Mouse (Mus musculus) cerebellum, adult 9-11 months (tissue): ENCODE measurements around the gene Sema5b.

ENCODE experiments used
- DNase-seq: peaks from one replicate; pipeline ENCODE4 v3.0.0; 2022

Gene Sema5b

DNA sequence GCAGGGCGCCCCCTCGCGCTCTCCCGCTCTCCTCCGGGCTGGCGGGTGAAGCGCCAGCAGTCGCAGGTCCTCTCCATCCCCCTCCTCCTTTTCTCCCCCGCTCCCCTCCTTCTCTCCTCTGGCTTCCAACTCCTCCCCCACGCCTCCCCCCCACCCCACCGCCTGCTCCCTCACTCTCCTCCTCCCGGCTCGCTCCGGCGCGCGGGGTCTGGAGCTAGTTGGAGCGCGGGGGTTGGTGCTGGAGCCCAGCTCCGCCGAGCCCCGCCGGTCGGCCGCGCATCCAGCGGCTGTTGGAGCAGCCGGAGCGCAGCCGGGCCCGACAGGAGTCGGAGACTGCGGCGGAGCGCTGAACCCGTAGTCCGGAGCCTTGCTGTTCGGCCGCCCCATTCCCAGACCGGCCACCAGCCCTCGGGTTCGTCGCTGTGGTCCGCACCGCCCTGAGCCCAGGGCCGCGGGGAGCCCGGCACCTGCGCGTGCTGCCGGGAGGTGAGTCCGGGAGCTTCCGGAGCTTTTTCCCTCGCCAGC lies at the start of gene Sema5b:
Gene Sema5b (plus strand): TSS at position 29 of the 525 bp plus-strand sequence.
- peak; percentile 46 for DNase-seq

DNA sequence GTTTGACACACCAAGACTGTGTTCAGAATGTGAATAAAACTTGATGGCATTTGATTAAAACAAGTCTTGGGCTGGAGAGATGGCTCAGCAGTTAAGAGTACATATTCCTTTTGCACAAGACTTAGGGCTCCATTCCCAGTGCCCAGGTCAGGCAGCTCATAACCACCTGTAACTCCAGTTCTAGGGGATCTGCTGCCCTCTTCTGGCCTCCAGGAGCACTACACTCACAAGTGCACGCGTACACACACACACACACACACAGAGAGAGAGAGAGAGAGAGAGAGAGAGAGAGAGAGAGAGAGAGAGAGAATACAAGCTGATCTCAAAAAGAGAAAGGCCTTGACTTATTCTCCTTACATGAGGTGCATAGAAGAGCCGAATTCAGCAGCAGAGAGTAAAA lies 40.6 kb upstream of the Sema5b start:
- DNase-seq: no peak

DNA sequence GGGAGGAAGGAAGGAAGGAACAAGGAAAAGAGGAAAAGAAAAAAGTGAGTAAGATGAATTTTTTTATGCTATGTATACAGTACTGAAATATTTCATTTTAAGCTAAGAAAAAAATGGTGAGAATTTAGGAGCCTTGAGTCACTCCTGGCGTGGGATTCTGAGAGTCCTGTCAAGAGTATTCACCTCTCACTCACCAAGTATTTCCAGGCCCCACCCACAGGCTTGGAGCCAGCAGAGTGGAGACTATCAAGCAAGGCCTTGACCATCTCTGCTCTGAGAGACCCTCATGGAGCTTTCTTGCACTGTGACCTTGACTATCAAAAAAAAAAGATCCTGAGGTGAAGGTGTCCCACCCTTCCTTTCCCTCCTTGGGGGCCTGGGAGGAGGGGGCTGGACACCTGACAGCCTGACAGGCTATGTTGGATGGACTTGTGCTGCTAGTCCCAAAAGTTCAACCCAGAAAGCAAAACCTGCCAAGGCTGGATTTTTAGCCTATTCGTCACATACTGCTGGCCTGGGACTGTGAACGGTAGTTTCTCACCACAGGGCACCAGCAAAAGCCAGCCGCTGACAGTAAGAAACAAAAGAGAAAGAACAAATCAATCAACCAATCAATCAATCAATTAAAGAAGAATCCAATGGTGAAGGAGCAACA lies 39.7 kb upstream of the Sema5b start:
- DNase-seq: no peak

DNA sequence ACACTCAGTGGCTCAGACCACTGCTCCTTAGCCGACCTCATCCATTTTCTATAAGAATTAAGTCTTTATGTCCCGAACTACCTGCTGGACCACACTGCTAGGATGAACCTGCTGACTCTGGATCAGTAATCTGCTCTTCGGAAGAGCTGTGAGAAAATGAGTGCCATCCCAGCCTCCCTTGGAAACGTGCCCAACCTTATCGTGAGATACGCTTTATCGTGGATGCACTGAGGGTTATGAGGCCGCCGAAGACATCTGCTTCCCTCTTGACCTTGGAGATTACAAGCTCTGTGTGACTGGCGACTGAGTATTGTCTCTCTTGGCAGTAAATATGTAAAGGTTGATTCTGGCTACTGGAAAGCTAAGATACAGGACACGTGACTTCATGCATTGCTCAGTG lies 38.5 kb upstream of the Sema5b start:
- DNase-seq: no peak

DNA sequence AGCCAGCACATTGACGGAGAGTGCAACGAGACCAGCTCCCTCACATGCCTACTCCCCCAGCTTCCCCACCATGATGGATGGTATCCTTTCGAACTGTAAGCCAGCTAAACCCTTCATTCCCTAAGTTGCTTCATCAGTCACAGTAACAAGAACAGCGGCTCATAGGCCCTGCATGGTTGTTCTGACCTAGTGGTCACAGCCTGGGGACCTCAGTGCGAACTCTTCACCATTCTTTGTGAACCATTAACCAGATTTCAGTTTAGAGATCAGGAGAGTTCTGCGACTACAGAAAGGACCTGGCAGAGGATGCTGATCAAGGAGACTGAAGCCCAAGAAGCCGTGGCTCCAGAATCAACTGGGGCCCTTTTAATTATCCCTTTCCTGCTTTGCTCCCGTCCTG lies 36.7 kb upstream of the Sema5b start:
- no peak for DNase-seq

DNA sequence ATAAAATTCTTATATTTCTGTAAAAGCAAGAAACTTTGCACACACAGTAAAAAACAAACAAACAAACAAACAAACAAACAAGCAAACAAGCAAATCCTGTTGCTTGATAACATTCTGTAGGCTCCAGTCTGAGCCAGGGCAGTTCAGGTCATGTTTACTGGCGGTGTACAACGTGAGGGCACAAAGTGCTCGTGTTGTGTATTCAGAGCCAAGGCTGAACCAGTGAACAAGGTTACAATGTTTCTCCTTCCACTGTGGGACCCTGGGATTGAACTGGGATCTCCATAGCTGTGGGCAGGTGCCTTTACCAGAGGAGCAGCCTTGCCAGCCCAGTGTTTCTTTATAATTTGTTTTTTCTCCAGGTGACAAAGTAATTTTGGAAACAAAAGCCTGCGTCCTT lies 35.2 kb upstream of the Sema5b start:
- no peak for DNase-seq

DNA sequence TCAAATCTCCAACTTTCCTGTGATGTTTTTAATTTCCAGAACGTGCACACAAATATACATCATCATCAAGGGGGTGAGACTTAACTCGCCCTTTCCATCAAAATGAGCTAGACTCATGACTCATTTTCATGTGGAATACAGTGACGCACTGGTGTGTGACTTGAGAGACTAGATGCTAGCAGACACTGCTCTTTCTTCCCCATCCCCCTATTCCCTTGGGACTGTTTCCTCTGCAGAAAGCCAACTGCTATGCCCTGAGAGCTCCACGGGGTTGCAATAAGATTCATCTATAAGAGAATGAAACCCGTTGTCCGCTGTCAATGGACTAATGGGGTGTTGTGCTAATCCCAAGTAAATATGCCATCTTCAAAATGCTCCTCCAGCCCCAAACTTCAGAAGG lies 32.4 kb upstream of the Sema5b start:
- DNase-seq: no peak

DNA sequence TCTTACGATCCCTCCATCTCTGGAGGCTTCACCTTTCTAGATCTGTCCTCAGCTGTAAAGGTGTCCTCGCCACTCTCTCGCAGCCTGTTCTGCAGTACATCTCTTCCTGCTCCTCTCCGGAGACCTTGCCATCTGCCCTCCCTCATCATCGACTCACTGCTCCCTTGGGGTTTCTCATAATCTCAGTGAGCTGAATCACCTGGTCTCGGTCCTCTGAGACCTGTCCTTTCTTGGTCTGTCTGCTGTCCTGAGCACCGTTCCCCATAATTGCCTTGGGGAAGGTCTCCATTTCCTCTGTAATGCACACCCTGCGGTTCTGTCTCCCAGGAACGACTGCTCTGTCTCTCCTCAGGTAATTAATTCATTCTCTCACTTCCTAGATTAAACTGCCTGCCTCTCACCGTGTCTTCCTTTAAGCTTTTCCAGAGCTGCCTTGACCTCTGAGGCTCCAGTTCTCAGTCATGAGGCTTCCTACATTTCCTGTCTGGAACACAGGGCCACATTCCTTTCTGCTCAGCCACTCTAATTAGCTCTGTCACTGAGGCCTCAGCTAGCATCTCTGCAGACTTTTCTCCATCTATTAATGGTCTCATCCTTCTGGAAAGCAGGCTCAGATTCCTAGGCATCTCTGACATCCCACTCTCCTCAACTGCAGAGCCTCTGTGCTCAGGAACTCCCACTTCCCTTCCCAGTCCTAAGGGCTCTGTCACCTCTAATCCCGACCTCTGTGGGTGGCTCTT lies 31.4 kb upstream of the Sema5b start:
- no peak for DNase-seq

DNA sequence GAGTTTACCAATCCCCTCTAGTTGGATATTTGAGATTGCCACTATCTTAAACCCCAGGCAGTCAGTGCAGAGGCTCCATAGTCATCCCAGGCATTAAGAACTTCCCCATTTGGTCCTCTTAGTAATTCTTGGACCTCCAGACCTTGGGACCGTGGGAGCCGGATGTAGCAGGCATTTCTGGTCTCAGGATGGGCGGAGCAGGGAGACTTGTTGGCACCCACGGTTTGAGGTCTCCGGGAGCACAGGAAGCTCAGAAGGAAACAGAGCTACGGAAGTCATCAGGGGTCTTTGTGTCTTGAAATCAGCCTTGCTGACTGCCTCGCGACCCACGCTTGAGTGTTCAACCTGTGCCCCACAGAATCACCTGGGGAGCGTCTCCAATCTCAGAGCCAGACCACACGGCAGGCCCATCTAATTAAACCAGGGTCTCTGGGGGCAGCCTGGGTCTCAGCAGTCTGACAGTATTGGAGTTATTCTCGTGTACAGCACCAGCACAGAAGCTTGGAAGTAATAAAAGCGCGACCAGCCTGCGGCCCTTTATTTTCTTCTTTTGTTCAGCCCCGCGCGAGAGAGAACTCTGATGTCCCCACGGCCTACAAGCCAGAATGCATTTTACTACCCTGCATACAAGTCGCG lies 24.9 kb upstream of the Sema5b start:
- DNase-seq: no peak

DNA sequence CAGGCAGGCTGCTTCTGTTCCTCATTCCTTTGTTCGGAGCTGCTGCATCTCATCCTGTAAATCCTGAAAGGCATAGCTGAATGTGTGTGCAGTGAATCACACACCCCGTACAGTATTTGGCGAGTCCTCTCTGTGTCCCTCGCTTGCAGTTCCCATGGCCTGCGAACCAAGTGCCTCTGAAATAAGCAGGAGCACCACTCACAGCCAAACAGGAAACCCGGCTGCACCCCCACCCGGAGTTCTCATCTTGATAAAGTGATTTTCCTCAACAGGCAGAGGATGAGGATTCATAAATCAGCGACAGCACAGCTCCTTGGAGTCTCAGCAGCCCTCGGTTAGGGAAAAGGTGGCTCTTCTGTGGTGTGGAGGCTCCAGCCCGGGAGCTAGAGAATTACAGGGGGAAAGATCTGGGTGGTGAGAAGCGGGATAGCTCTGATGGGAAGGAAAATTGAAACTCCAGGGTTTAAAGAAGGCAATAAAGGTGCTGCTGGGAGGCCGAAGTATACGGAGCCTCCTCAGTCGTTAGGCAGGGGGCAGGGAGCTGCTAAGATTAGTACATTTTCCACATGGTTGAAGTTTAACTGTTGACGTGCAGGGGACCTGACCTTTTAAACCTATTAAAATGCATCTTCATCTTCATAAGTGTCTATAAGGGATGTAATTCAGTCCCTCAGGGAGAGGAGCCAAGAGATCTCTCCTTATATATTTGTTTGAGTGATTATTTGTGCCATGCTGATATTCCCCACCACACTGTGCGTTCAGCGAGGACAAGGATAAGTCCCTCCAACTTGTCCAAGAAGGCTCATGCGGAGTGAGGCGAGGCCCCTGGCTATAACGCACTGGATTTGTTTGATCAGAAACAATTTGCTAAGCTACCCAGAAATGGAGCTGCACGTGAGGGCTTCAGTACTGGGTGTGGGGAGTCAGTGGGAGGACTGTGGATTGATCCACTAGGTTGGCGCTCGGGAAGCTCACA lies 22.7 kb upstream of the Sema5b start:
- DNase-seq: no peak

DNA sequence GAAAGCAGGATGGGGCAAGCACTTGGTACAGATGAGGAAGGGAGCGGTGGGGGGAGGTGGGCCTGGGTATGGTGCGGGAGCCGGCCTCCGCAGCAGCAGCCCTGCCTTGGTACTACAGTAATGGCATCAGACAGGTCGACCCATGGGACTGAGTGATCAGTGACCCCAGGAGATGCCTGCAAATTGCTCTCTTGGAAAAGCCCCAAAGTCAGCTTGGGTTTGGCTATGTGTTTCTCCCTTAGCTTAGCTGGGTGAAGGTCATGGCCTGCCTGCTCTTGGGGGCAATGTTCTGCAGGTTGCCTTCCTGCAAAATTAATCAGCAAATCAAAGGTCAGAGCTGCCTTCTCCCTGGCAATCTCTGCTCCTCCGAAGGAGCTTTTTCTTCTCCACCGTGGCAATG lies 21.7 kb upstream of the Sema5b start:
- no peak for DNase-seq

DNA sequence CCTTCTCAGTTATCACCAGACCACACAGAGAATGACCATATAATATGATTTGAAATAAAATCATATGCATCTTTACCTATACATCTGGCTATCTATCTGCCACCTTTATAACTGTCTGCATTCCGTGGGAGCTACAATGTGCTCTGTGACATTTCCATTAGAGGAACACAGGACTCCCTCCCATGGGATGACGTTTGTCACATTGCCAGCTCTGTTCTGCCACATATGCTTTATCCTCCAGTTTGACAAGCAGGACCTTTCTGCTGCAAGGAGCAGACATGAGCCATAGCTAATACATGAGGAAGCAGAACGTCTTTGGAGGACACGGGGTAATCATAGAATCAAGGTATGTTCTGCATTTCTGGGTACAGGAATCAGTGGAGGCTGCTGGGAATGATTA lies 16.7 kb upstream of the Sema5b start:
- no peak for DNase-seq

DNA sequence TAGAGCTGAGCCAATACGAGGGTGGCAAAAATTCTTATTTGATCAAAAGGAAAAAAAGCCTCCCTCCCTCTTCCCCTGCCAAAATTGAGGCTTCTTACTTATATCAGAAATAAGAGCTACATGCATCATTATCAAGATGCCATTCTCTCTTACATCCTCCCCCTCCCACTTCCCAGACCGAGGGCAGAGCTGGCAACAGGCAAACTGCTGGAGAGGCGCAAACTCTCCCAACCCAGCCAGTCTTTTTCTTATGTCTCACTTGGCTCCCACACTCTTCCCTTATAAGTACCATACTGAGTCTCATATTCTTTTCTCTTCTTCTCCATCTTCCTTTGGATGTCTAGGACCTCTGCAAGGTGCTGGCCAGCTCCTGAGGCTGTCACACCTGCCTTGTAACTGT lies 6.3 kb upstream of the Sema5b start:
- DNase-seq: no peak

DNA sequence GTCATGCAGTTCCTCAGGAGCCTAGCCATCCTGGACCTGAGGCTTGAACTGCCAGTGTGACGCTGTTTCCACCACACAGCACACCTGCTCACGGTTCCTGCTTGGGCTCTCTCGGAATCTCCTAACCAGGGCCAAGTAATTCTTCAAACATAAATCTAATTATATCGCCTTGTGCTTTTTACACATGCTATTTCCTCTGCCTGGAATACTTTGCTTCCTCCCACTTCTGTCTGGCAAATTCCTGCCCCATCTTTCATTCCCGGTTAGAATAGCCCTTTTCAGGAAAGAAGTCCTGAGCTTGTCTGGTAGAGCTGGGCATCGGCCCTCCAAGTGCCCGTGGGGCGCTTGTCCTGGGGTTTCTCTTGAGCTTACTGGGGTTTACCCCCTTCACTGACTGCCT lies 3.3 kb upstream of the Sema5b start:
- no peak for DNase-seq

DNA sequence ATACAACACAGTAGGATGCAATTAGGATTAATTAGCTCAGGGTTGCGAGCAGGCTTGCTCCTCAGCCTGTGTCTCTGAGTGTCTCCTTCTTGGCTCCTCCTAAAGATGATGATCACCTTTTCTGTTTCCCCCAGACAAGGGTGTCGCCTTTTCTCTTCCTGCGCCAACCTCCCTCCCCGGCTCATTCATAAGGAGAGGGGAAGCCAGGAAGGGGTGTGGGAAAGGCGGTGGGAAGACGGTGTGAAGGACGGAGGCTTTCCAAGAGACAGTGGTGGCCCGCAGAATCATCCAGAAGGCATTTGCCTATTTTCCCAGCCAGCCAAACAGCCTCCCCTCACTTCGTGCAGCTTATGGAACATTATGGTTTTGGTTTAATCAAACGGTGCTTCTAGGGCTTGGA lies 1.9 kb upstream of the Sema5b start:
- no peak for DNase-seq

DNA sequence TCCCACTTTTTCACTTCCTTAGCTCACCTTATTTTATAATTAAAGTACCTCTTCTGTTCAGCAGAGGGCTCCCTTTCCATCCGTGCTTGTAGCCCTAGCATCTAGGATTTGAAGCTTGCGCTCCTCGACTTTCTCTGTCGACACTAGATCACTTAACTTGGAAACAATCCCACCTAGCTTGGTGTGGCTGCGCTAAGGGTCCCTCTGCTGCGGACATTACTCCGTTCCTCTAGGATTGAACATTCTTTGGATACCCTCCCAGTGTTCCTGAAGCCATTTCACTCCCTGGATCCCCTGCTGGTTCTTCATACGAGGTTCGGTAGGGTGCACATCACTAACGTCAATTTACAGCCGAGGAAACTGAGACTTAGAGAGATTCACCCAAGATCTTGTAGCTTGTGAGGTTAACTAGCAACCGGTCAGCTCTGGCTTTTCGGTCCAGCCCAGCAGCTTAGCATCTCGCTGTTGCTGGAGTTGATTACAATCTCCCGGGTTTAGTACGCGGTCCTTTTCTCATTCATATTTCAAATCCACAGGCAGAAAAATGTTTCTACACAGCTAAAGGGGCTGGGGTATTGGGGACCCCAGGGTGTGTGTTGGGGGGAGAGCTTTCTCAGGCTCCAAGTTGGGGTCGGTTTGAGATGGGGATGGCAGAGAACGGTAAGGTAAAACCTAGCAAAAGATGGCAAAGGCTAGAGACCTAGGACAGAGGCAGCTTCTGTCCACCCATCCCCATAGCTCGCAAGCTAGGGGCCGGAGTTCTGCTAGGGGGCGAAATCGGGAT lies 420 bp upstream of the Sema5b start:
- peak; percentile 52 for DNase-seq

DNA sequence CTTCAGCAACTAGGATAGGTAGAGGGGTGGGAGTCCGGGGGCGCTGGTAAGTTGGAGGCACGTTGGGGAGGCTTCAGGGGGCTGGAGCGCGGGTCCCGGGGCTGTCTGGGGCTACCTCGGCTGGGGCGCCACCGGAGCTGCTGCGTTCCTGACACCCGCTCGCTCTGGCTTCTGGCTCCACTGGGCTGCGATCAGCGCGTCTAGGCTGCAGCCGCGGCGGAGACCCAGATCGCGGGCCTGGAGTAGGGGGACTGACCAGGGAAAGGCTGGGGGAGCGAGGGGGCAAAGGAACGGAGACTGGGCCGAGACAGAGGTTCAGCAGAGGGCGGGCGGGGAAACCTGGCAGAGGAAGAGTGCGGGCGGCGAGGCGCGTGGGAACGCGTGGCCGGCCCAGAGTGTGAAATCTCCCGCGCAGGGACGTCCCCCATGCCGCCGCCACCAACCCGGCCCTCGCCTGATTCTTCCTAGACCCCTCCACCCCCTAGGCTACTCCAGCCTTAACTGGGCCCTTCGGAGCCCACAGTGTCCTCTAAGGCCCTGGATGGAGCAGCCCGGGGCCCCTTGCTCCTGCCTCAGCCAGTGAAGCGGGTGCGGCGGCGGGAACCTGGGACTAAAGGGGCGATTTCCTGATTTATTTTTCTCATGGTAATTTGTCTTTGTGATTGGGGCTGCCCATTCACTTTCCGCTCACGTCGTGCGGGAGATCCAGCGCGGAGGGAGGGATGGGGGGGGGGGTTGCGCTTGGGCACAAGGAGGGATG lies 896 bp downstream of the Sema5b start:
- peak; percentile 14 for DNase-seq

DNA sequence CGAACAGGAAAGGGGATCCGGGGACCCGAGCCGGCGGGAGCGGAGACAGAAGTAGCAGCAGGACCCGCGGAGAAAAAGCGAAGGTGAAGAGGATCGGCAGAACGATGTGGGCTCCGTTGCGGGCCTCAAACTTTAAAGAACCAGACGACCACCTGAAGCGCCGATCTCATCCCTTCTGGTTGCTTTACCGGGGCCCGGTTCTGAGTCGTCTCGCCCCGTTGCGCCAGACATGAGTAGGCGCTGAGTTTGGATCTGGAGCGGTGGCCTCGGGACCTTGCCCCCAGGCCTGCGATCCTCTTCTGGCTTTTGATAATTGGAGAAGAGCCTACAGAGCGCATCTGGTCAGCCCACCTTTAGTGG lies 1.5 kb downstream of the Sema5b start:
- DNase-seq: no peak

DNA sequence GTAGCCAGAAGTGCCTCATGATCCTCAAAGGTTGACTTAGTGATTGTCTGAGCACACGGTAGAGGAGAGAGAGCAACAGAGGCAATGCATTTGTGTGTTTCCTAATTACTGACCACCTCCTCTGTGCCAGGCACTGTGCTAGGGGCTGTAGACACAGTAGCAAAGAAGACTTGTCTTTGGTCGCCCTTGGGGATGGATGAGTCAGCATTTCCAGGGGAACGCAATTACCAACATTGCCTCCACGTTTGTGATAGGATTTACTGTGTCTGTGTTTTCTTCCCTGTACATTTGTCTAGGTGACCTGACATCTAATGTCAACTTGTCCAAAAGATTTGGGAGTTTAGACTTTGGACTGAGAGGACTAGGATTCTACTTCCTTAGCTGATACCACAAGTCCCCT lies 4.8 kb downstream of the Sema5b start:
- no peak for DNase-seq

DNA sequence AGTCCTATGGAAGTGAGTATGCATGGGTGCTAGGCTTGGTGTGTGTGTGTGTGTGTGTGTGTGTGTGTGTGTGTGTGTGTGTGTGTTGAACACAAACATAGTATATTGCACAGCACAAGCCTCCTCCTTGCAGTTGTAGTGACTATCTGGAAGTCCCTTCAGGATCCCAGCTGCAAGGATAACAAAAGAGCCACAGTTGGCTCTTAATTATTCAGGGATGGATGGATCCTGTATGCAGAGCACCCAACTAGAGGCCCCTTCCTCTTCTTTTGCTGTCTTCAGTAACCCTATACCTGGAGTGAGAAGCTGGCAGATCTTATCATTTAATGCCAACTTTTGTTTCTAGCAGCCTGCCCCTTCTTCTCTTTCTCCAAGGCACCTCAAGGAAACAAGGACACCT lies 7.0 kb downstream of the Sema5b start:
- DNase-seq: no peak

DNA sequence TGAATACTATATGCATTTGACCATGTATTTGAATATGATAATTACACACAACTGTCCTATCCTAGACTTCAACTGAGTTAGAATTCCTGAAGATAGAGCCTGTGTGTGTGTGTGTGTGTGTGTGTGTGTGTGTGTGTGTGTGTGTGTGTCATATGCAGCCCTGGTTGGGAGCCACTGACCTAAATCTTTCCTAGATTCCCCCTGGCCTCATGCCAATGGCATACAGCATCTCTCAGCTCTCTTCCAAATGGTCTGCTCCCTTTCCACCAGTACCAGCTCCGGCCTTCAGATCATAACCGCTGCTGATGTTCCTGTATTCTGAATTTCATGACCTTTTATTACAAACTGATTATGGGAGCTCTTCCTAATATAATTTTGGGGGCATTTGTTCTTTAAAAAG lies 8.4 kb downstream of the Sema5b start:
- DNase-seq: peak; percentile 35
